Mouse (Mus musculus) adrenal gland, adult 18-20 months (tissue): Measurements from ENCODE around the gene Prg3. TPM values are rescaled to one million over a fixed set of nuclear protein-coding genes. Genes with fewer than 3 reads are reported as not detected.

Experiments used
- DNase-seq, 2 experiments: peaks; one replicate each; pipeline ENCODE4 v3.0.0; 2021 to 2022; ENCODE audit warnings: low spot score in 2 of 2
- total RNA-seq, 2 experiments: library from RNA; stranded (reverse); gene quantifications; 1 replicate in 1 of 2; 2 replicates in 1 of 2; pipeline ENCODE4 v1.2.3; 2021

The Prg3 gene
- total RNA-seq, 2 experiments from 2014 or later = not detected

DNA sequence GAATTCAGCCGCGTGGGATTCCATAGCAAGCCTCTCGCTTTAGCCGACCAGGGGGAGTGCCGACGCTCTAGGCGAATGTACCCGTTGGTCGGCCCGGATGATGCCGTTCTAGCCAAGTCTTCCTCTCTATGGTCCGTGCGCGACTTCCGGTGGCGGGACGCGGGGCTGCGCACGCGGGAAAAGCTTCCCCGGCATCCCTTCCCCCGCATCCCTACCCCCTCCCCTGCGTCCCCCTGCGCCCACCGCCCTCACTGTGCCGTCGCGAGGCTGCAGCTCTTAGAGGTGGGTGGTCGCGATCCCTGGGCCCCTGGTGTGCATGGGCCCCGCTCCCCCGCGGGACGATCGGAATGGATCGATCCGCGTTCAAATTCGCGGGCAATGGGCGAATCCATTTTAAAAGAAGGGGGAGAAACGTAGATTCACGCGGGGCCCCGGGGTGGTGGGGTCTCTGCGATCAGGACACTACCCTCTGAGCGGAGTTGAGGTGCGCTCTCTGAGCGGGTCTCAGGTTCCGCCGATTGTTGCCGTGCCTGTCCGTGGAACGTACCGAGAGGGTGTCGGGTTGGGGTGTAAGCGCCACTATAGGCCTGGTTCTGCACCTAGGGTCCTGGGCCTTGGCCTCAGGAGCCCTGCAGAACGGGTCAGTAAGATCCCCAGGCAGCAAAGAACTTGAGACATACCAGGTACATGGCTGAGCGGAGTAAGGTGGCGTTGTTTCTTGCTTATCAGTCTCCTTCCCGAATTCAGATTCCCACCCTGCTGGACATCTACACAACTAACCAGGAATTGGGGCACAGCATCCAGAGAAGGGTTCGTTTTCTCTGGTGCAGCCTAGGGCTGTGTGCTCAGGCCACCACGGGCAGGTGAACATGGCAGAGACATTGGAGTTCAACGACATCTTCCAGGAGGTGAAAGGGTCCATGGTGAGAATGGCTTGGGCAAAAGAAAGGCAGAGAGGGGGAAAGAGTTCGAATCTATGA is 49.3 kb downstream of the Prg3 start, which contains the start of the genes Ssrp1 and P2rx3:
Gene Ssrp1, plus strand, starts transcription at position 188 of the 980 bp plus-strand sequence.
Gene P2rx3, minus strand, starts transcription at position 416 of the 980 bp plus-strand sequence.
- DNase-seq = peak; percentile 84 to 86

DNA sequence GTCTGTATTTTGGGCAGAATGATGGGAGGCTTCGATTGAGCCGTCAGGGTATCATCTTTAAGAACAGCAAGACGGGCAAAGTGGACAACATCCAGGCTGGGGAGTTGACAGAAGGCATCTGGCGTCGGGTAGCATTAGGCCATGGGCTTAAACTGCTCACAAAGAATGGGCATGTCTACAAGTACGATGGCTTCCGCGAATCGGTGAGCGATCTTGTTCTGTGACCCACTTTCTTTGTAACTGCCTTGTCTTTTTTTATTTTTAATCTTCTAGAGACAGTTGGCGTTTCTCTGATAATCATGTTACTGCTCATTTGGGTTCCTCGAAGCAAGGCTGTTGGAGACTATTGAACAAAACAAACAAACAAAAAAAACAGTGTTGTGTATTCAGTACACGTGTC is 50.3 kb downstream of the Prg3 start:
- no peak for DNase-seq

Other genes starting within 250 kb of the Prg3 start
- gene Gm19426, start 244.6 kb upstream of the Prg3 start, total RNA-seq = 1 to 10 TPM; 1.5 to 1.8 TPM
- gene Serping1, start 212.8 kb upstream of the Prg3 start, total RNA-seq = 100 to 1,000 TPM in 1 of 2 experiments, 10 to 100 TPM in 1; 78.6 to 115 TPM
- 10 to 100 TPM; 17.6 to 26.4 TPM for gene Ube2l6, start 189.4 kb upstream of the Prg3 start, total RNA-seq
- under 1 TPM in 1 of 2 experiments, not detected in 1; 0.32 TPM for gene Smtnl1, start 165.6 kb upstream of the Prg3 start, total RNA-seq
- gene Timm10, start 161.2 kb upstream of the Prg3 start, total RNA-seq = 10 to 100 TPM; 45.8 to 59.0 TPM
- 1 to 10 TPM; 9.3 to 9.4 TPM for gene Slc43a1, start 149.4 kb upstream of the Prg3 start, total RNA-seq
- 1 to 10 TPM; 1.9 to 2.4 TPM for gene Rtn4rl2, start 101.5 kb upstream of the Prg3 start, total RNA-seq
- 10 to 100 TPM; 61.3 to 67.3 TPM for gene Slc43a3, start 51.6 kb upstream of the Prg3 start, total RNA-seq
- gene Prg2, start 7.8 kb upstream of the Prg3 start, total RNA-seq = not detected
- gene Ssrp1, start 49.0 kb downstream of the Prg3 start, total RNA-seq = 100 to 1,000 TPM in 1 of 2 experiments, 10 to 100 TPM in 1; 96.5 to 122 TPM
- under 1 TPM; 0.74 to 0.86 TPM for gene P2rx3, start 49.2 kb downstream of the Prg3 start, total RNA-seq
- 10 to 100 TPM; 82.1 to 89.6 TPM for gene Tnks1bp1, start 59.8 kb downstream of the Prg3 start, total RNA-seq
- gene Aplnr, start 148.0 kb downstream of the Prg3 start, total RNA-seq = 1 to 10 TPM; 4.2 to 7.1 TPM
- gene Lrrc55, start 209.0 kb downstream of the Prg3 start, total RNA-seq = 10 to 100 TPM; 17.0 to 20.0 TPM